In the genomic region with DNA sequence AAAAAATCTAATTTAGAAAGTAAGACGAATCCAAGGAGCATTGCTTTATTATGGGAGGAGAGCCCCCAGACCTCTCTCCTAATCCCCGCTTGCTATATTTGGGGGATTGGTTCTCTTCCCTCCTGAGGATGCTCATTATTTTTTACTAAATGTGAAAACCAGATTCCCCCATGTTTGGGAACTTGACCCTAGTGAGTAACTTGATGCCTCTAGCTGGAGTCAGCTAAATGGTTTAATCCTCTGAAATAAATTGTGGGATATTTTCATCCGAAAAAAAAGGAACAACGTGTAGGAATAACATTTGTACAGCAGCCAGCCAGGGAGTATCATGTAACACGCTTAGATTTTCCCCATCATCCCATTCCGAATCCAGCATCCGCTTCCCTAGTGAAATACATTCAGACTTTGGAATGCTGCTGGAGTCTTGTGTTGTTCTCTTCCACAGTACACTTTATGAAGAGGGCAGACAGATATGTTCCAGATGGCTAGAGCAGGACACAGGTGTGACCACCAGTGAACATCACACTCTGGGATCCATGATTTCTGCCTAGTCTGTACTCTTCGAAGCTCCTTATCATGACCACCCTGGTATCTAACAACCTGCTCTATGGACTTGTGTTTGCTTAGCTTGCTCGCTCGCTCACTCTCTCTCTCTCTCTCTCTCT, we compare ENCODE assay signal across 22 mouse cellular contexts.
DNase-seq lines count a peak whose midpoint lies in the region; ATAC-seq and TF ChIP-seq lines count a peak whose summit lies in the region.
"Had no signal": no experiment of that assay in that cellular context is flagged by ENCODE, and none has a peak within 500 bp of the region (broad histone marks: within the 10 kb centered on the region; RNA-seq: fewer than 3 reads in every experiment).

No protein-coding gene starts in this region.

- peak overlapping the region; percentile 38; the same call in 1 of the 2 replicates for H3K27ac ChIP-seq in gastrocnemius, adult 2 months
- H3K27ac ChIP-seq in lung, embryonic 16.5 days (ENCODE audit: low read length) = peak overlapping the region; percentile 68
- no peak overlapping the region for H3K27ac ChIP-seq in midbrain, embryonic 13.5 days
- H3K27ac ChIP-seq: hindbrain, postnatal 0 days; left cerebral cortex, adult 2 months; macrophage; midbrain, embryonic 12.5 days; neural tube, embryonic 13.5 days had no signal

- peaks cover 7% of the 10 kb centered on the region for H3K4me1 ChIP-seq in lung, embryonic 16.5 days (replicated peaks; ENCODE audit: control insufficient read depth, insufficient read depth, low read length)
- H3K4me1 ChIP-seq in midbrain, embryonic 13.5 days (replicated peaks) = no peaks in the 10 kb centered on the region
- H3K4me1 ChIP-seq: midbrain, embryonic 12.5 days; neural tube, embryonic 13.5 days had no signal

- intact Hi-C loops in gastrocnemius, adult 2 months (cut with DNase I) = no loop called here

- no peak for ATAC-seq in lung, embryonic 16.5 days (ENCODE audit: low read depth)
- no peak for ATAC-seq in midbrain, embryonic 13.5 days
- ATAC-seq: hindbrain, postnatal 0 days; intestine, postnatal 0 days had no signal

- H3K4me2 ChIP-seq in lung, embryonic 16.5 days (ENCODE audit: low read depth, low read length) = no peak overlapping the region
- H3K4me2 ChIP-seq in midbrain, embryonic 13.5 days (replicated peaks) = no peak overlapping the region
- H3K4me2 ChIP-seq: midbrain, embryonic 12.5 days; neural tube, embryonic 13.5 days had no signal

- no peaks in the 10 kb centered on the region for H3K9me3 ChIP-seq in lung, embryonic 16.5 days (ENCODE audit: control insufficient read depth, low read length)
- H3K9me3 ChIP-seq in midbrain, embryonic 13.5 days = no peaks in the 10 kb centered on the region
- H3K9me3 ChIP-seq: midbrain, embryonic 12.5 days had no signal

- 67% methylated on average over 10 of the region's 10 CpGs for WGBS in lung, embryonic 16.5 days
- 88% methylated on average over 10 of the region's 10 CpGs for WGBS in midbrain, embryonic 13.5 days

- H3K4me3 ChIP-seq in gastrocnemius, adult 2 months = no peak overlapping the region
- no peak overlapping the region for H3K4me3 ChIP-seq in lung, embryonic 16.5 days (ENCODE audit: low read length)
- H3K4me3 ChIP-seq in midbrain, embryonic 13.5 days (replicated peaks) = no peak overlapping the region
- H3K4me3 ChIP-seq: left cerebral cortex, adult 2 months; midbrain, embryonic 12.5 days; neural tube, embryonic 13.5 days had no signal

- H3K27me3 ChIP-seq in lung, embryonic 16.5 days (ENCODE audit: control insufficient read depth, insufficient read depth, low read depth, low read length) = no peaks in the 10 kb centered on the region
- no peaks in the 10 kb centered on the region for H3K27me3 ChIP-seq in midbrain, embryonic 13.5 days
- H3K27me3 ChIP-seq: CH12.LX; midbrain, embryonic 12.5 days; neural tube, embryonic 13.5 days had no signal

- peaks cover 19% of the 10 kb centered on the region for H3K36me3 ChIP-seq in lung, embryonic 16.5 days (ENCODE audit: control insufficient read depth, insufficient read depth, low read length)
- H3K36me3 ChIP-seq in midbrain, embryonic 13.5 days = peaks cover 8% of the 10 kb centered on the region; the same call in 1 of the 2 replicates

- DNase-seq in gastrocnemius, adult 2 months = no peak
- no peak for DNase-seq in gastrocnemius, postnatal 4 days (ENCODE audit: low spot score in 2 of 2)
- no peak for DNase-seq in lung, postnatal 10 days
- DNase-seq in forelimb bud, embryonic 11.5 days (ENCODE audit: low read depth, low spot score) = peak; percentile 58
- DNase-seq in mesoderm, embryonic 11.5 days (ENCODE audit: low read depth, low spot score) = peak; percentile 42
- DNase-seq in thymus, postnatal 4 days = no peak
- DNase-seq: adrenal gland, postnatal 25 days; cerebellum, adult 11 months; cerebellum, postnatal 10 days; gastrocnemius, postnatal 14 days; kidney, postnatal 36 days; layer of hippocampus, adult 9-11 months; liver had no signal

- TF ChIP-seq CTCF in gastrocnemius, adult 2 months (IDR thresholded peaks at IDR 0.05) = no peak

- no peak overlapping the region for H3K9ac ChIP-seq in lung, embryonic 16.5 days (ENCODE audit: low read length)
- H3K9ac ChIP-seq in midbrain, embryonic 13.5 days (replicated peaks) = no peak overlapping the region
- H3K9ac ChIP-seq: midbrain, embryonic 12.5 days; neural tube, embryonic 13.5 days had no signal

Comparison
In these comparisons a context has a peak if more than half of its experiments do, and no peak if none do; other contexts are left out.
1. DNase-seq: peak in forelimb bud, embryonic 11.5 days (single experiment) and mesoderm, embryonic 11.5 days (single experiment); none in gastrocnemius, adult 2 months (single experiment), gastrocnemius, postnatal 4 days (0 of 2), lung, postnatal 10 days (single experiment) and thymus, postnatal 4 days (single experiment).